ENCODE assay signal across 1 mouse cellular context in genomic region chr1:52620442-52620841, GRCm38 (mm10).
A peak's percentile ranks its signal among the peaks of the same experiment; 100 is the strongest.
TF ChIP-seq lines count a peak whose summit lies in the region.

No protein-coding gene starts in this region.

TF ChIP-seq in MEL, 35 proteins besides CTCF, POLR2A, EP300 and RAD21 (continued from another document):
- TF ChIP-seq USF2 (IDR thresholded peaks at IDR 0.05; ENCODE audit: borderline replicate concordance in 1 of 2, insufficient read depth in 1 of 2, low read depth in 1 of 2, low read length in 2 of 2): 0 out of 4 replicates have a peak, but pooled peaks of 1 of the 2 experiments have one; percentile 47
- no peak for TF ChIP-seq ETS1 (IDR thresholded peaks at IDR 0.05; ENCODE audit: low read depth, low read length)
TF ChIP-seq in MEL: peak in this region for 2.
